Mouse (Mus musculus): ENCODE results near the gene Ints3. TPM values are rescaled to one million over a fixed set of nuclear protein-coding genes. Genes with fewer than 3 reads are reported as not detected.

Ints3 gene
- polyA plus RNA-seq, 1 experiment: 21.1 TPM

DNA sequence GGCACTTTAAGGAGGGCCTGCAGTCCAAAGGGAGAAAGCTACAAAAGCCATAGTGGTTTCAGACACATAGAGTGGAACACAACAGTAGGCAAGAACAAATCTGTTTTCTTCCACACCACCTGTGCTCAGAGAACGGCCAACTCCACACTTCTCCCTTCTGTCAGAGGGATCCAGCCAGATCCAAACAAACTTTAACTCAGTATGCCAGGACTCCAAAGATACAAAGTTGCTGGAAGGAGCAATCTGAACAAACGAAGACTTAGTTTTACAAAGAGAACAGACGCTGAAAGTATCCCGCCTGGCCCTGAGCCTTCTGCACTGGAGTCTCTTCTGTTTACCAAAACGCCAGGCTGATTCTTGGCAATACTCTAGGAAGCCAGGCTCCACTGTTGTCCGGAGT lies 12.7 kb downstream of the Ints3 start:
- no peaks in the 10 kb centered on the region for H3K4me1 ChIP-seq (ENCODE audit: control insufficient read depth, insufficient read depth, insufficient read length)
- H3K27ac ChIP-seq (ENCODE audit: insufficient read depth, low read length): no peak overlapping the region
- DNase-seq (ENCODE audit: low read depth in 1 of 2, low spot score in 2 of 2): no peak
- no peaks in the 10 kb centered on the region for H3K27me3 ChIP-seq (ENCODE audit: control insufficient read depth, insufficient read depth, low read length)
- no peak for TF ChIP-seq CTCF (IDR thresholded peaks at IDR 0.05; ENCODE audit: extremely low read depth, insufficient read depth, insufficient read length, insufficient replicate concordance)
- no peak for TF ChIP-seq POLR2A (IDR thresholded peaks at IDR 0.05; ENCODE audit: low read depth, low read length)
- peaks cover 29% of the 10 kb centered on the region for H3K36me3 ChIP-seq (ENCODE audit: control insufficient read depth, insufficient read depth, low read length)
- H3K4me3 ChIP-seq (ENCODE audit: extremely low read depth, insufficient read depth, insufficient read length): no peak overlapping the region
- 94% methylated on average over 6 of the region's 6 CpGs for WGBS

DNA sequence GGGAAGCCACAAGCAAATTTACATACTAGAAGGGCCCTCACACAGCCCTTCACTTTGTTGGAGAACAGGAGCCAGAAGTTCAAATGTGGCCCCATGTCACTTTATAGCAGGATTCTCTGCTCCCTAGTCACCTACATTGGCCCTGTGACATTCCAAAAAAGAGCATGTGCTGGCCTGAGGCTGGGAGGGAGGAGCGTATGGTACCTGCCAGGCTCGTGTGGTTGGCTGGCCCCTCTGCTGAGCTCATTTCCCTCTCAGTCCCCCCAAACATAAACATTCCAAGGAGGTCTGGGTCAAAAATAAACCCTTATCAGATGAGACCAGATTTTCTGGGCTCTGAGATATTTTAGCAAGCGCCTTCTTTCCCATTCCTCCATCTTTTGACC lies 20.4 kb downstream of the Ints3 start:
- no peaks in the 10 kb centered on the region for H3K4me1 ChIP-seq (ENCODE audit: control insufficient read depth, insufficient read depth, insufficient read length)
- no peak for TF ChIP-seq POLR2A (IDR thresholded peaks at IDR 0.05; ENCODE audit: low read depth, low read length)
- TF ChIP-seq CTCF (IDR thresholded peaks at IDR 0.05; ENCODE audit: extremely low read depth, insufficient read depth, insufficient read length, insufficient replicate concordance): no peak
- peaks cover 21% of the 10 kb centered on the region for H3K36me3 ChIP-seq (ENCODE audit: control insufficient read depth, insufficient read depth, low read length)
- DNase-seq (ENCODE audit: low read depth in 1 of 2, low spot score in 2 of 2): no peak
- H3K27me3 ChIP-seq (ENCODE audit: control insufficient read depth, insufficient read depth, low read length): no peaks in the 10 kb centered on the region
- 97% methylated on average over 3 of the region's 3 CpGs for WGBS
- H3K4me3 ChIP-seq (ENCODE audit: extremely low read depth, insufficient read depth, insufficient read length): no peak overlapping the region
- no peak overlapping the region for H3K27ac ChIP-seq (ENCODE audit: insufficient read depth, low read length)

DNA sequence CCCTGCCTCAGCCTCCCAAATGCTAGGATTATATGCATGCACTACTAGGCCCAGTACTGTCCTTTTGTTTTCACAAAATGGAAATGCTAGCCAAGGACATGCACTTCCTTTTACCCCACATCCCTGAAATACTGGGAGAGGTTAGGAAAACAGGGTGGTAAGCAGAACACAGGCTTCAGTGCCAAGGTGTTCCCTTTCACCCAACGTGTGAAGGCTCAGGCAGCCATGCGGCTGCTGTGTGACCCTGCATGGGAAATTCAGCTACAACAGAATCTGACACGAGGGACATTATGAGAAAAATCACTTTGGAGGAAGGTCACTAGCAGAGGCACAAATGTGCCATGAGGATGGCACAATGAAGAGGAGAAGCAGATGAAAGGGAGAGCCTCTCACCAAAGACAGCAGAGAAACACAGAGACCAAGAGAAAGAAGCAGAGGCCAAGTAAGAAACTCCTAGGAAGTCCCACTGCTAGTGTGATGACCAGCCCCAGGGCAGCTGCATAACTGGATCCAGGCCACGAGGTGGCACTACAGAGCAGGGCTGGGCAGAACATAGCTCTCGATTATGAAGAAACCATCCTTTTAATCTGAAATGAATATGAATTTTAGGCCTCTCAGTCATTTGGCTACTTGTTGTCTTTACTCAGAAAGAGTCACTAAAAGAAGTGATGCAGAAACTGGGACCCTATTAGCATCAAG lies 21.0 kb downstream of the Ints3 start:
- Histone ChIP-seq H3K4me3 (ENCODE audit: extremely low read depth, insufficient read depth, insufficient read length) (no peak overlapping the region), H3K4me1 (ENCODE audit: control insufficient read depth, insufficient read depth, insufficient read length) (no peaks in the 10 kb centered on the region), H3K36me3 (ENCODE audit: control insufficient read depth, insufficient read depth, low read length) (peaks cover 21% of the 10 kb centered on the region), H3K27me3 (ENCODE audit: control insufficient read depth, insufficient read depth, low read length) (no peaks in the 10 kb centered on the region), H3K27ac (ENCODE audit: insufficient read depth, low read length) (no peak overlapping the region)
- TF ChIP-seq CTCF (IDR thresholded peaks at IDR 0.05; ENCODE audit: extremely low read depth, insufficient read depth, insufficient read length, insufficient replicate concordance): peak; percentile 95; the same call in 1 of the 2 replicates
- TF ChIP-seq POLR2A (IDR thresholded peaks at IDR 0.05; ENCODE audit: low read depth, low read length): no peak
- peak in 1 of 2 experiments; percentile 62 for DNase-seq (ENCODE audit: low read depth in 1 of 2, low spot score in 2 of 2)
- WGBS: 57% methylated on average over 5 of the region's 5 CpGs

DNA sequence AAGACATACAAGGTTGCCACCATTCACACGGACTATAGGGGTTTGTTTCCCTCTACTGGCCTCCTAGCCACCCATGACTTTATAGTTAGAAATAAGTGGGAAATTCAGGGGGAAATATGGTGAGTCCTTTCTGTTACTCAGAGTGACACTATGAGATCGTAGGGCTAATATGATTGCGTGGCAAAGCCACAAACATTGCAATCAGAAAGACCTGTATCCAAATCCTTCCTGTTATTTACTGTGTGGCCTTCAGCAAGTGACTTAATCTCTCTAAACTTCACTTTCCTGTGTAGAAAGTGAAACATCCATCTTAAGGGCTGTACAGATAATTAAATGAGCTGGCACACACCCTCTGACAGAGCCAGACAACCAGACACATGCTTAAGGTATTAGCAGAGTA lies 24.7 kb downstream of the Ints3 start:
- TF ChIP-seq POLR2A (IDR thresholded peaks at IDR 0.05; ENCODE audit: low read depth, low read length) (no peak), CTCF (IDR thresholded peaks at IDR 0.05; ENCODE audit: extremely low read depth, insufficient read depth, insufficient read length, insufficient replicate concordance) (no peak)
- 57% methylated on average over 3 of the region's 3 CpGs for WGBS
- Histone ChIP-seq H3K4me1 (ENCODE audit: control insufficient read depth, insufficient read depth, insufficient read length) (no peaks in the 10 kb centered on the region), H3K27me3 (ENCODE audit: control insufficient read depth, insufficient read depth, low read length) (no peaks in the 10 kb centered on the region), H3K36me3 (ENCODE audit: control insufficient read depth, insufficient read depth, low read length) (peaks cover 27% of the 10 kb centered on the region), H3K27ac (ENCODE audit: insufficient read depth, low read length) (no peak overlapping the region), H3K4me3 (ENCODE audit: extremely low read depth, insufficient read depth, insufficient read length) (no peak overlapping the region)
- DNase-seq (ENCODE audit: low read depth in 1 of 2, low spot score in 2 of 2): no peak

DNA sequence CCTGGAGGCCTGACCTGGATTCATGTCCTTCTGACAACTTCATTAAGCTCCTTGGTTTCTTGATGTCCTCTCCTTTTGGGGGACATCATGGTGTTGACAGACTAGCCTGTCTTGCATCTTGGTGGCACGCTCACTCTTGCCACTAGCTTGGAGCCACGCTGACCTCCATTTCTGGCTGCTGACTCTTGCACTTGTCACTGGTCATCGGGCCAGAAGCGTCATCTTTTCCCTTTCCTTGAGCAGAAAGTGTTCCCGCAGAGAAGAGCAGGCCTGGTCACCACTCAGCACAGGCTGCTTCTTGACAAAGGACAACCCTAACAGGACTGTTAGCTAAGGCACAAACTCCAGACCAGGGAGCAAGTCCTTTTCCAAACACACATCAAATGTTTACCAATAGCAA lies 27.0 kb downstream of the Ints3 start:
- TF ChIP-seq POLR2A (IDR thresholded peaks at IDR 0.05; ENCODE audit: low read depth, low read length): no peak
- TF ChIP-seq CTCF (IDR thresholded peaks at IDR 0.05; ENCODE audit: extremely low read depth, insufficient read depth, insufficient read length, insufficient replicate concordance): no peak
- H3K27me3 ChIP-seq (ENCODE audit: control insufficient read depth, insufficient read depth, low read length): no peaks in the 10 kb centered on the region
- whole genome bisulfite sequencing: 98% methylated on average over 5 of the region's 5 CpGs
- H3K4me3 ChIP-seq (ENCODE audit: extremely low read depth, insufficient read depth, insufficient read length): no peak overlapping the region
- no peak overlapping the region for H3K27ac ChIP-seq (ENCODE audit: insufficient read depth, low read length)
- DNase-seq (ENCODE audit: low read depth in 1 of 2, low spot score in 2 of 2): no peak
- H3K4me1 ChIP-seq (ENCODE audit: control insufficient read depth, insufficient read depth, insufficient read length): no peaks in the 10 kb centered on the region
- H3K36me3 ChIP-seq (ENCODE audit: control insufficient read depth, insufficient read depth, low read length): peaks cover 45% of the 10 kb centered on the region

DNA sequence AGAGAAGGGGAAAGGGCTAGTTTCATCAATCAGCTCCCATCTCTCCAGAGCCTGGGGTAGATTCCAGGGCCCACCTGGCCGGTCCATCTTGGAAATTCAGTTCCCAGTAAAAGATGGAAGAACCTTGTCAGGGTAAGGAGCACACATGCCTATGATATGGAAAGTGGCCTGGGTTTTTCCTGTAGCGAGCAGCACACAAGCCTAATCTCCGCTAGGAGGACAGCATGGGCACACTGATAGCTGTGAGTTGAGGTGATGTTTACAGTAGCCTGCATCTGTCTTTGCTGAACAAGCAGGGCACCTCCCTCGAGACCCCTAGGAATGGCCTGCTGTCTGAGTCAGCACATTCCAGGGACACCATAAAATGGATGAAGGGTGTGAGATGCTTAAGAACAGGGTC lies 28.8 kb downstream of the Ints3 start:
- no peak for DNase-seq (ENCODE audit: low read depth in 1 of 2, low spot score in 2 of 2)
- Histone ChIP-seq H3K4me3 (ENCODE audit: extremely low read depth, insufficient read depth, insufficient read length) (no peak overlapping the region), H3K36me3 (ENCODE audit: control insufficient read depth, insufficient read depth, low read length) (peaks cover 56% of the 10 kb centered on the region), H3K27me3 (ENCODE audit: control insufficient read depth, insufficient read depth, low read length) (no peaks in the 10 kb centered on the region), H3K27ac (ENCODE audit: insufficient read depth, low read length) (no peak overlapping the region), H3K4me1 (ENCODE audit: control insufficient read depth, insufficient read depth, insufficient read length) (no peaks in the 10 kb centered on the region)
- 92% methylated on average over 4 of the region's 4 CpGs for WGBS
- no peak for TF ChIP-seq CTCF (IDR thresholded peaks at IDR 0.05; ENCODE audit: extremely low read depth, insufficient read depth, insufficient read length, insufficient replicate concordance)
- TF ChIP-seq POLR2A (IDR thresholded peaks at IDR 0.05; ENCODE audit: low read depth, low read length): no peak

DNA sequence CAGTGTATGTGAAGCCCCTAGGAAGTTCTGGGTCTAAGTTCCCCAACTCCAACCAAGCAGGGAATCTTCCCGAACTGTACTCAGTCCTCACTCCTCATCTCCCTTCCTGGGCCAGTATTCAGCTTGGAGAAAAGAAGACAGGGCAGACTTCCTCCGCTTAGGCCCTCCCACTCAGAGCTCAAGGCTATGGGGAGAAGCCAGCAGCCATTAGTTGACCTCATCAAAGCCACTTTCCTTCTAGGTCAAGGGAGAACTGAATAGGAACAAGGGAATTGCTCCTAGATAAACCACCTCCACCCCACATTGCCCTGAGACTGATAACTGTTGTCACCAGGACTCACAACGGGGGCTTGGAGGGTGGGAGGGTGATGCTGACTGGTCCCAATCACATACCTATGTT lies 29.3 kb downstream of the Ints3 start:
- no peak overlapping the region for H3K27ac ChIP-seq (ENCODE audit: insufficient read depth, low read length)
- 90% methylated on average over 3 of the region's 3 CpGs for WGBS
- no peak overlapping the region for H3K4me3 ChIP-seq (ENCODE audit: extremely low read depth, insufficient read depth, insufficient read length)
- peaks cover 56% of the 10 kb centered on the region for H3K36me3 ChIP-seq (ENCODE audit: control insufficient read depth, insufficient read depth, low read length)
- no peak for TF ChIP-seq POLR2A (IDR thresholded peaks at IDR 0.05; ENCODE audit: low read depth, low read length)
- no peak for TF ChIP-seq CTCF (IDR thresholded peaks at IDR 0.05; ENCODE audit: extremely low read depth, insufficient read depth, insufficient read length, insufficient replicate concordance)
- no peaks in the 10 kb centered on the region for H3K27me3 ChIP-seq (ENCODE audit: control insufficient read depth, insufficient read depth, low read length)
- no peak for DNase-seq (ENCODE audit: low read depth in 1 of 2, low spot score in 2 of 2)
- no peaks in the 10 kb centered on the region for H3K4me1 ChIP-seq (ENCODE audit: control insufficient read depth, insufficient read depth, insufficient read length)

Measured in spleen, adult 2 months (tissue).